Mouse (Mus musculus) frontal cortex, postnatal 14 days (tissue): Measurements from ENCODE around the gene Uba52.

Experiments used
- DNase-seq, 2 experiments: peaks; one replicate each; pipeline ENCODE4 v3.0.0; 2022; ENCODE audit warnings: low spot score in 2 of 2

The Uba52 gene

GRCm38 (mm10) chr8:70482943-70483342 lies 27.7 kb downstream of the Uba52 start:
- no peak for DNase-seq

GRCm38 (mm10) chr8:70481908-70482307 lies 28.7 kb downstream of the Uba52 start:
- DNase-seq: no peak

- DNase-seq: no peak
These were observed 33.2 kb downstream of the Uba52 start for GRCm38 (mm10) chr8:70477269-70477982.

- peak; percentile 83 to 90 for DNase-seq
These were observed 34.0 kb downstream of the Uba52 start, which contains the start of gene Klhl26 for GRCm38 (mm10) chr8:70476333-70477268. Gene Klhl26 (minus strand): TSS chr8:70476968.

GRCm38 (mm10) chr8:70471856-70472255 lies 38.7 kb downstream of the Uba52 start:
- no peak for DNase-seq

GRCm38 (mm10) chr8:70469938-70470337 lies 40.7 kb downstream of the Uba52 start:
- DNase-seq: no peak

GRCm38 (mm10) chr8:70469295-70469916 lies 41.2 kb downstream of the Uba52 start:
- DNase-seq: no peak

- DNase-seq: no peak
These were observed 41.9 kb downstream of the Uba52 start for GRCm38 (mm10) chr8:70468733-70469132.

GRCm38 (mm10) chr8:70467907-70468306 lies 42.7 kb downstream of the Uba52 start:
- no peak for DNase-seq

- no peak for DNase-seq
These were observed 43.3 kb downstream of the Uba52 start for GRCm38 (mm10) chr8:70467229-70467725.

- DNase-seq: no peak
These were observed 43.8 kb downstream of the Uba52 start for GRCm38 (mm10) chr8:70466771-70467170.

GRCm38 (mm10) chr8:70466305-70466704 lies 44.3 kb downstream of the Uba52 start:
- DNase-seq: no peak

- DNase-seq: no peak
These were observed 44.9 kb downstream of the Uba52 start for GRCm38 (mm10) chr8:70465701-70466100.

GRCm38 (mm10) chr8:70464162-70464561 lies 46.4 kb downstream of the Uba52 start:
- no peak for DNase-seq

GRCm38 (mm10) chr8:70463306-70463705 lies 47.3 kb downstream of the Uba52 start:
- DNase-seq: no peak

GRCm38 (mm10) chr8:70462516-70462813 lies 48.1 kb downstream of the Uba52 start:
- no peak for DNase-seq

- no peak for DNase-seq
These were observed 48.7 kb downstream of the Uba52 start for GRCm38 (mm10) chr8:70461765-70462515.

- DNase-seq: no peak
These were observed 50.0 kb downstream of the Uba52 start for GRCm38 (mm10) chr8:70460606-70461005.

- no peak for DNase-seq
These were observed 50.4 kb downstream of the Uba52 start for GRCm38 (mm10) chr8:70460199-70460598.

- DNase-seq: no peak
These were observed 51.0 kb downstream of the Uba52 start for GRCm38 (mm10) chr8:70459636-70460035.

GRCm38 (mm10) chr8:70458462-70458861 lies 52.1 kb downstream of the Uba52 start:
- no peak for DNase-seq
